Mouse (Mus musculus): Measurements from ENCODE around the gene Fam222a. TPM values are rescaled to one million over a fixed set of nuclear protein-coding genes. Genes with fewer than 3 reads are reported as not detected.

Fam222a gene
- total RNA-seq (2023), result under 1 TPM; 0.62 to 0.86 TPM

GRCm38 (mm10) chr5:114567565-114568197 lies at the start of gene Fam222a:
Fam222a (plus strand) TSS chr5:114568016.

GRCm38 (mm10) chr5:114658255-114658654 lies 90.4 kb downstream of the Fam222a start, which contains the start of gene Trpv4:
Trpv4 (minus strand) TSS chr5:114658421.

Other genes starting within 250 kb of the Fam222a start
- gene Kctd10, start 187.5 kb upstream of the Fam222a start, total RNA-seq (2023), result 100 to 1,000 TPM; 101 to 103 TPM
- 10 to 100 TPM; 42.4 to 54.2 TPM for gene Ube3b, start 187.4 kb upstream of the Fam222a start, total RNA-seq (2023)
- 1 to 10 TPM; 2.3 to 4.4 TPM for gene Mmab, start 124.0 kb upstream of the Fam222a start, total RNA-seq (2023)
- gene Mvk, start 123.7 kb upstream of the Fam222a start, total RNA-seq (2023), result 1 to 10 TPM; 6.2 to 8.6 TPM
- gene Trpv4, start 90.4 kb downstream of the Fam222a start, total RNA-seq (2023), result 1 to 10 TPM; 3.0 to 3.1 TPM
- gene Gltp, start 123.0 kb downstream of the Fam222a start, total RNA-seq (2023), result 100 to 1,000 TPM in 1 of 2 experiments, 10 to 100 TPM in 1; 96.7 to 108 TPM
- gene Tchp, start 139.7 kb downstream of the Fam222a start, total RNA-seq (2023), result 1 to 10 TPM; 4.7 to 6.2 TPM
- 100 to 1,000 TPM; 228 to 235 TPM for gene Ankrd13a, start 206.7 kb downstream of the Fam222a start, total RNA-seq (2023)
- 100 to 1,000 TPM; 136 to 142 TPM for gene Git2, start 207.5 kb downstream of the Fam222a start, total RNA-seq (2023)

Measured in neutrophil, adult 59 days (primary cell).